Comparison of ENCODE assay signal across 9 mouse cellular contexts in the genomic region with DNA sequence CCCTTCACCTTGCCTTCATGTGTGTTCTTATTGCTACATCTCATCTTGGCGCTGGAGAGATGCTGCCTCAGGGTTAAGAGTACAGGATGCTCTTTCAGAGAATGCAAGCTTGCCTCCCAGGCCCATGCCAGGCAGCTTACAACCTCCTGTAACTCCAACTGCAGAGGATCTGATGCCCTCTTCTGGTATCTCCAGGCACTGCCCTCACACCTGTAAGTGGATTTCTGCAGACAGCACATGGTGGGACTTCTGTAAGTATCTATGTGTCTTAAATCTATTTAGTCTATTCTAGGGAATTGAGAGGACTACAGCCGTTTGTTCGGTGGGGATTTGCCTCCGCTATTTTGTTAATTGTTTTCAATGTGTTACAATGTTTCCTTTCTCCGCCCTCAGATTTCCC. TPM values are rescaled to one million over a fixed set of nuclear protein-coding genes. Genes with fewer than 3 reads are reported as not detected.
DNase-seq lines count a peak whose midpoint lies in the region; ATAC-seq lines count a peak whose summit lies in the region.
"Had no signal": no experiment of that assay in that cellular context is flagged by ENCODE, and none has a peak within 500 bp of the region (broad histone marks: within the 10 kb centered on the region; RNA-seq: fewer than 3 reads in every experiment).

No protein-coding gene starts in this region.

- H3K27me3 ChIP-seq in embryonic facial prominence, embryonic 11.5 days (ENCODE audit: control insufficient read depth, insufficient read depth, low read length) = no peaks in the 10 kb centered on the region
- H3K27me3 ChIP-seq: midbrain, embryonic 12.5 days had no signal

- H3K9me3 ChIP-seq in embryonic facial prominence, embryonic 11.5 days (replicated peaks; ENCODE audit: control insufficient read depth, low read length) = no peaks in the 10 kb centered on the region
- H3K9me3 ChIP-seq: midbrain, embryonic 12.5 days had no signal

- no peak overlapping the region for H3K4me2 ChIP-seq in embryonic facial prominence, embryonic 11.5 days (ENCODE audit: low read depth, low read length)
- H3K4me2 ChIP-seq: midbrain, embryonic 12.5 days had no signal

- H3K27ac ChIP-seq in embryonic facial prominence, embryonic 11.5 days (replicated peaks; ENCODE audit: low read depth, low read length) = no peak overlapping the region
- H3K27ac ChIP-seq: midbrain, embryonic 12.5 days had no signal

- H3K4me1 ChIP-seq in embryonic facial prominence, embryonic 11.5 days (ENCODE audit: control insufficient read depth, insufficient read depth, low read length) = no peaks in the 10 kb centered on the region
- H3K4me1 ChIP-seq: midbrain, embryonic 12.5 days had no signal

- no peak overlapping the region for H3K4me3 ChIP-seq in embryonic facial prominence, embryonic 11.5 days (ENCODE audit: low read depth, low read length)
- H3K4me3 ChIP-seq: midbrain, embryonic 12.5 days had no signal

- ATAC-seq in cerebellum, adult (ENCODE audit: insufficient number of reproducible peaks, low FRiP score, low TSS enrichment) = no peak; the same call in 1 of the 2 replicates
- ATAC-seq in embryonic facial prominence, embryonic 11.5 days (replicated peaks; ENCODE audit: insufficient number of reproducible peaks, low FRiP score, low TSS enrichment, low read depth) = no peak

- H3K9ac ChIP-seq in embryonic facial prominence, embryonic 11.5 days (replicated peaks; ENCODE audit: low read length) = no peak overlapping the region
- H3K9ac ChIP-seq: midbrain, embryonic 12.5 days had no signal

- 65% methylated on average over 5 of the region's 5 CpGs for WGBS in embryonic facial prominence, embryonic 11.5 days

- H3K36me3 ChIP-seq in embryonic facial prominence, embryonic 11.5 days (replicated peaks; ENCODE audit: control insufficient read depth, insufficient read depth, low read depth, low read length) = no peaks in the 10 kb centered on the region
- H3K36me3 ChIP-seq: midbrain, embryonic 12.5 days had no signal

- peak; percentile 63 for DNase-seq in cerebellum, adult 11 months
- DNase-seq in ovary, postnatal 36 days (ENCODE audit: low spot score) = peak; percentile 24
- no peak for DNase-seq in ovary, postnatal 10 days (ENCODE audit: low spot score)
- DNase-seq in embryonic facial prominence, embryonic 11.5 days (ENCODE audit: low spot score) = peak; percentile 55
- DNase-seq in kidney, postnatal 4 days = peak; percentile 58 to 72
- DNase-seq in lung, postnatal 4 days = peak; percentile 31 to 54
- peak; percentile 45 for DNase-seq in telencephalon, adult 2 months (ENCODE audit: low read depth, low spot score)

RNA-seq across cellular contexts. Expression of gene Krt24, which starts 7.8 kb away (rescaled TPM):
- 0.11 and 0.22 TPM in 2 replicates for polyA plus RNA-seq in embryonic facial prominence, embryonic 11.5 days (2014; fragmentation: Nextera tagmentation; extraction: Ambion mirVana)
- polyA plus RNA-seq: midbrain, embryonic 12.5 days had no signal

RNA-seq across cellular contexts. Expression of gene Krt25, which starts 29.9 kb away (rescaled TPM):
- polyA plus RNA-seq in embryonic facial prominence, embryonic 11.5 days (2014; fragmentation: Nextera tagmentation; extraction: Ambion mirVana) = not detected in 2 replicates
- polyA plus RNA-seq: midbrain, embryonic 12.5 days had no signal

RNA-seq across cellular contexts. Expression of gene Krt26, which starts 44.9 kb away (rescaled TPM):
- polyA plus RNA-seq in embryonic facial prominence, embryonic 11.5 days (2014; fragmentation: Nextera tagmentation; extraction: Ambion mirVana) = 0.08 and 0.14 TPM in 2 replicates

RNA-seq across cellular contexts. Expression of gene Krt222, which starts 49.0 kb away (rescaled TPM):
- polyA plus RNA-seq in embryonic facial prominence, embryonic 11.5 days (2014; fragmentation: Nextera tagmentation; extraction: Ambion mirVana) = 0.18 and 0.49 TPM in 2 replicates

RNA-seq across cellular contexts. Expression of gene Krt27, which starts 58.1 kb away (rescaled TPM):
- polyA plus RNA-seq in embryonic facial prominence, embryonic 11.5 days (2014; fragmentation: Nextera tagmentation; extraction: Ambion mirVana) = 0.13 TPM in 1 of 2 replicates, not detected in the other
- polyA plus RNA-seq: midbrain, embryonic 12.5 days had no signal
